Mouse (Mus musculus) bone marrow, adult 2 months (tissue): Measurements from ENCODE around the gene Mdfic. TPM values are rescaled to one million over a fixed set of nuclear protein-coding genes. Genes with fewer than 3 reads are reported as not detected.

Experiments used
- H3K27ac ChIP-seq: fragments of 200-500 bp; 2 replicates; pipeline ENCODE4 v1.5.1; 2012; ENCODE audit warnings: low read depth, mild to moderate bottlenecking, control low read depth, inconsistent platforms, low read length; ENCODE audit not compliant: control insufficient read depth, poor library complexity, insufficient read depth
- H3K4me1 ChIP-seq: fragments of 200-500 bp; 2 replicates; pipeline ENCODE4 v1.6.1; 2011; ENCODE audit warnings: low read length; ENCODE audit not compliant: control insufficient read depth, insufficient read depth
- H3K4me3 ChIP-seq: fragments of 200-500 bp; replicated peaks from 2 replicates; pipeline ENCODE3; 2011; ENCODE audit warnings: mild to moderate bottlenecking, low read depth, low read length, control low read depth; ENCODE audit not compliant: control insufficient read depth
- CTCF ChIP-seq: fragments of 200-500 bp; IDR thresholded peaks from 2 replicates; pipeline ENCODE4 v1.5.1; 2011; ENCODE audit warnings: low read length, control low read depth; ENCODE audit not compliant: control insufficient read depth, insufficient read depth
- POLR2A ChIP-seq: fragments of 200-500 bp; IDR thresholded peaks from 2 replicates; pipeline ENCODE4 v1.6.1; 2011; ENCODE audit warnings: low read depth, mild to moderate bottlenecking, control low read depth, low read length, borderline replicate concordance; ENCODE audit not compliant: control insufficient read depth
- WGBS: fragments of 180-500 bp; shearing (Covaris S2); methylation state at CpG from one replicate; pipeline ENCODE4 v1.1.7; 2018; 5-methylcytosine and 5-hydroxymethylcytosine counted together
- polyA plus RNA-seq: library from polyadenylated mRNA; stranded (reverse); fragments of >200 nt; gene quantifications from 2 replicates; pipeline ENCODE4 v1.2.4, GENCODE M21; 2011; ENCODE audit warnings: low replicate concordance; ENCODE audit not compliant: missing spikeins, insufficient read depth, insufficient read length

Mdfic gene
- polyA plus RNA-seq, 1 experiment: 5.8 TPM

- H3K27ac ChIP-seq: no peak overlapping the region
- peaks cover 1% of the 10 kb centered on the region; the same call in 1 of the 2 replicates for H3K4me1 ChIP-seq
- no peak overlapping the region for H3K4me3 ChIP-seq
- WGBS: 85% methylated on average over 4 of the region's 4 CpGs
- TF ChIP-seq POLR2A (no peak), CTCF (no peak)
Measured at GRCm38 (mm10) chr6:15730666-15731065, 10.2 kb downstream of the Mdfic start.

GRCm38 (mm10) chr6:15731452-15731851, 11.0 kb downstream of the Mdfic start:
- TF ChIP-seq CTCF (no peak), POLR2A (no peak)
- no peak overlapping the region for H3K27ac ChIP-seq
- 81% methylated on average over 7 of the region's 7 CpGs for WGBS
- no peak overlapping the region for H3K4me3 ChIP-seq
- peaks cover 1% of the 10 kb centered on the region; the same call in 1 of the 2 replicates for H3K4me1 ChIP-seq

- no peak overlapping the region for H3K27ac ChIP-seq
- WGBS: 72% methylated on average over 8 of the region's 8 CpGs
- TF ChIP-seq POLR2A (no peak), CTCF (no peak)
- no peaks in the 10 kb centered on the region for H3K4me1 ChIP-seq
- H3K4me3 ChIP-seq: no peak overlapping the region
Measured at GRCm38 (mm10) chr6:15737312-15737911, 17.0 kb downstream of the Mdfic start.

GRCm38 (mm10) chr6:15738331-15738943, 18.0 kb downstream of the Mdfic start:
- no peaks in the 10 kb centered on the region for H3K4me1 ChIP-seq
- H3K27ac ChIP-seq: no peak overlapping the region
- 55% methylated on average over 5 of the region's 5 CpGs for WGBS
- no peak overlapping the region for H3K4me3 ChIP-seq
- TF ChIP-seq CTCF: no peak
- TF ChIP-seq POLR2A: no peak

GRCm38 (mm10) chr6:15739132-15739531, 18.7 kb downstream of the Mdfic start:
- H3K27ac ChIP-seq: no peak overlapping the region

GRCm38 (mm10) chr6:15742591-15743149, 22.2 kb downstream of the Mdfic start:
- WGBS: 83% methylated on average over 6 of the region's 6 CpGs
- no peak for TF ChIP-seq CTCF
- TF ChIP-seq POLR2A: no peak
- Histone ChIP-seq H3K4me1 (peaks cover 1% of the 10 kb centered on the region; the same call in 1 of the 2 replicates), H3K4me3 (no peak overlapping the region), H3K27ac (no peak overlapping the region)

More at GRCm38 (mm10) chr6:15739132-15739531, 18.7 kb downstream of the Mdfic start:
- 6% methylated on average over 3 of the region's 3 CpGs for WGBS
- TF ChIP-seq CTCF: no peak
- TF ChIP-seq POLR2A: no peak
- Histone ChIP-seq H3K4me3 (no peak overlapping the region), H3K4me1 (no peaks in the 10 kb centered on the region)

GRCm38 (mm10) chr6:15743291-15743792, 22.9 kb downstream of the Mdfic start:
- TF ChIP-seq POLR2A: no peak
- TF ChIP-seq CTCF: no peak
- no peak overlapping the region for H3K27ac ChIP-seq
- H3K4me3 ChIP-seq: no peak overlapping the region
- peaks cover 1% of the 10 kb centered on the region; the same call in 1 of the 2 replicates for H3K4me1 ChIP-seq
- 84% methylated on average over 8 of the region's 8 CpGs for WGBS

- H3K4me1 ChIP-seq: peaks cover 1% of the 10 kb centered on the region; the same call in 1 of the 2 replicates
- WGBS: 82% methylated on average over 6 of the region's 6 CpGs
- TF ChIP-seq POLR2A (no peak), CTCF (no peak)
Measured at GRCm38 (mm10) chr6:15743793-15744192, 23.3 kb downstream of the Mdfic start.

More at GRCm38 (mm10) chr6:15743793-15744192, 23.3 kb downstream of the Mdfic start:
- H3K4me3 ChIP-seq: no peak overlapping the region
- H3K27ac ChIP-seq: no peak overlapping the region
